In genomic region chr1:161978173-161978700, GRCm38 (mm10) we compare ENCODE assay signal across 24 mouse cellular contexts. TPM values are rescaled to one million over a fixed set of nuclear protein-coding genes. Genes with fewer than 3 reads are reported as not detected.
DNase-seq lines count a peak whose midpoint lies in the region; ATAC-seq and TF ChIP-seq lines count a peak whose summit lies in the region.
"Had no signal": no experiment of that assay in that cellular context is flagged by ENCODE, and none has a peak within 500 bp of the region (broad histone marks: within the 10 kb centered on the region; RNA-seq: fewer than 3 reads in every experiment).

No protein-coding gene starts in this region.

- intact Hi-C loops in heart, adult 2 months (cut with DNase I): loop anchor here (5.0 to 10.0 kb wide), 4 partner anchors 59 to 687 kb away; partner anchors contain the start of gene Mettl13

- no peak for ATAC-seq in limb, embryonic 14.5 days (ENCODE audit: low FRiP score, low read depth)
- ATAC-seq in forebrain, embryonic 14.5 days: no peak
- ATAC-seq: forebrain, embryonic 13.5 days; hindbrain, embryonic 16.5 days; inflammation-experienced regulatory T-cells, adult 6 months had no signal

- H3K4me2 ChIP-seq in limb, embryonic 14.5 days (replicated peaks; ENCODE audit: low read depth, low read length, severe bottlenecking): no peak overlapping the region
- H3K4me2 ChIP-seq in forebrain, embryonic 14.5 days (ENCODE audit: low read length): no peak overlapping the region
- H3K4me2 ChIP-seq: forebrain, embryonic 13.5 days; hindbrain, embryonic 12.5 days had no signal

- DNase-seq in heart, adult 11 months: peak; percentile 70
- DNase-seq in heart, adult 2 months: no peak
- no peak for DNase-seq in embryonic facial prominence, embryonic 10.5 days (ENCODE audit: low spot score)
- DNase-seq in limb, embryonic 10.5 days (ENCODE audit: low spot score): no peak
- no peak for DNase-seq in limb, embryonic 14.5 days (ENCODE audit: low spot score)
- DNase-seq in forebrain, embryonic 14.5 days (ENCODE audit: low spot score): no peak
- DNase-seq in right cerebral cortex, postnatal 25 days: no peak
- DNase-seq in right cerebral cortex, adult 18-20 months: no peak
- DNase-seq: adrenal gland, adult 8-10 months; adrenal gland, postnatal 36 days; cerebellum, adult 2 months; cerebellum, postnatal 10 days; gastrocnemius, postnatal 25 days; heart, postnatal 10 days; heart, postnatal 4 days had no signal

- no peaks in the 10 kb centered on the region for H3K9me3 ChIP-seq in embryonic facial prominence, embryonic 10.5 days
- no peaks in the 10 kb centered on the region for H3K9me3 ChIP-seq in limb, embryonic 10.5 days (replicated peaks)
- H3K9me3 ChIP-seq in limb, embryonic 14.5 days (ENCODE audit: control insufficient read depth, low read length): no peaks in the 10 kb centered on the region
- no peaks in the 10 kb centered on the region for H3K9me3 ChIP-seq in forebrain, embryonic 14.5 days (replicated peaks; ENCODE audit: control insufficient read depth, low read length)
- H3K9me3 ChIP-seq: forebrain, embryonic 13.5 days; heart, embryonic 10.5 days; hindbrain, embryonic 12.5 days had no signal

- no peaks in the 10 kb centered on the region for H3K27me3 ChIP-seq in heart, adult 2 months (ENCODE audit: control insufficient read depth, insufficient read depth, low read length)
- no peaks in the 10 kb centered on the region for H3K27me3 ChIP-seq in embryonic facial prominence, embryonic 10.5 days (replicated peaks; ENCODE audit: low read depth, poor library complexity, severe bottlenecking)
- no peaks in the 10 kb centered on the region for H3K27me3 ChIP-seq in limb, embryonic 10.5 days (ENCODE audit: low read depth, poor library complexity, severe bottlenecking)
- no peaks in the 10 kb centered on the region for H3K27me3 ChIP-seq in limb, embryonic 14.5 days (ENCODE audit: control insufficient read depth, insufficient read depth, low read length)
- H3K27me3 ChIP-seq in forebrain, embryonic 14.5 days (replicated peaks; ENCODE audit: control insufficient read depth, insufficient read depth, low read length): no peaks in the 10 kb centered on the region
- H3K27me3 ChIP-seq: forebrain, embryonic 13.5 days; hindbrain, embryonic 12.5 days had no signal

- WGBS in heart, adult 2 months: 86% methylated on average over 5 of the region's 5 CpGs
- WGBS in embryonic facial prominence, embryonic 10.5 days: 86% methylated on average over 5 of the region's 5 CpGs
- 90% methylated on average over 5 of the region's 5 CpGs for WGBS in limb, embryonic 10.5 days
- 71% methylated on average over 5 of the region's 5 CpGs for WGBS in limb, embryonic 14.5 days
- 91% methylated on average over 5 of the region's 5 CpGs for WGBS in forebrain, embryonic 14.5 days

- no peak for TF ChIP-seq POLR2A in heart, adult 2 months (IDR thresholded peaks at IDR 0.05; ENCODE audit: insufficient read depth, low read depth, low read length)
- no peak for TF ChIP-seq POLR2A in limb, embryonic 14.5 days (IDR thresholded peaks at IDR 0.05; ENCODE audit: borderline replicate concordance, extremely low read depth, insufficient read depth, insufficient read length)

- H3K4me1 ChIP-seq in heart, adult 2 months (ENCODE audit: control insufficient read depth, insufficient read depth, low read length): peaks cover 1% of the 10 kb centered on the region; the same call in 1 of the 2 replicates
- peaks cover 44% of the 10 kb centered on the region for H3K4me1 ChIP-seq in embryonic facial prominence, embryonic 10.5 days
- peaks cover 74% of the 10 kb centered on the region for H3K4me1 ChIP-seq in limb, embryonic 10.5 days
- H3K4me1 ChIP-seq in limb, embryonic 14.5 days (ENCODE audit: control insufficient read depth, insufficient read depth, low read length): peaks cover 51% of the 10 kb centered on the region
- no peaks in the 10 kb centered on the region for H3K4me1 ChIP-seq in forebrain, embryonic 14.5 days (ENCODE audit: control insufficient read depth, insufficient read depth, low read length)

- no peak for TF ChIP-seq CTCF in heart, adult 2 months (IDR thresholded peaks at IDR 0.05)

- H3K79me2 ChIP-seq in heart, adult 2 months (replicated peaks; ENCODE audit: control insufficient read depth, insufficient read depth, low read length): no peaks in the 10 kb centered on the region

- no peak overlapping the region for H3K27ac ChIP-seq in heart, adult 2 months
- peak overlapping the region; percentile 81; the same call in 1 of the 2 replicates for H3K27ac ChIP-seq in embryonic facial prominence, embryonic 10.5 days (replicated peaks)
- peak overlapping the region; percentile 93 for H3K27ac ChIP-seq in limb, embryonic 10.5 days
- H3K27ac ChIP-seq in limb, embryonic 14.5 days (replicated peaks; ENCODE audit: low read depth, low read length): peak overlapping the region; percentile 73; the same call in 1 of the 2 replicates
- H3K27ac ChIP-seq in forebrain, embryonic 14.5 days (ENCODE audit: low read depth, low read length): no peak overlapping the region
- H3K27ac ChIP-seq: forebrain, embryonic 13.5 days; heart, embryonic 10.5 days; hindbrain, embryonic 12.5 days had no signal

- H3K4me3 ChIP-seq in heart, adult 2 months: no peak overlapping the region
- H3K4me3 ChIP-seq in embryonic facial prominence, embryonic 10.5 days: no peak overlapping the region
- H3K4me3 ChIP-seq in limb, embryonic 10.5 days: no peak overlapping the region
- H3K4me3 ChIP-seq in limb, embryonic 14.5 days (replicated peaks; ENCODE audit: low read length): no peak overlapping the region
- no peak overlapping the region for H3K4me3 ChIP-seq in forebrain, embryonic 14.5 days (ENCODE audit: low read depth, low read length)
- H3K4me3 ChIP-seq: forebrain, embryonic 13.5 days; heart, embryonic 10.5 days; hindbrain, embryonic 12.5 days had no signal

- H3K36me3 ChIP-seq in heart, adult 2 months (ENCODE audit: control insufficient read depth, insufficient read depth, low read length): no peaks in the 10 kb centered on the region
- H3K36me3 ChIP-seq in embryonic facial prominence, embryonic 10.5 days (replicated peaks): no peaks in the 10 kb centered on the region
- no peaks in the 10 kb centered on the region for H3K36me3 ChIP-seq in limb, embryonic 10.5 days
- H3K36me3 ChIP-seq in limb, embryonic 14.5 days (ENCODE audit: control insufficient read depth, insufficient read depth, low read length): no peaks in the 10 kb centered on the region
- no peaks in the 10 kb centered on the region for H3K36me3 ChIP-seq in forebrain, embryonic 14.5 days (ENCODE audit: control insufficient read depth, insufficient read depth, low read length)
- H3K36me3 ChIP-seq: heart, embryonic 10.5 days; hindbrain, embryonic 12.5 days had no signal

- TF ChIP-seq EP300 in heart, adult 2 months (IDR thresholded peaks at IDR 0.05; ENCODE audit: insufficient read depth, low read depth, low read length): no peak

- no peak overlapping the region for H3K9ac ChIP-seq in heart, adult 2 months (ENCODE audit: low read depth, low read length)
- no peak overlapping the region; the same call in 1 of the 2 replicates for H3K9ac ChIP-seq in limb, embryonic 14.5 days (ENCODE audit: low read depth, low read length, severe bottlenecking)
- no peak overlapping the region for H3K9ac ChIP-seq in forebrain, embryonic 14.5 days (ENCODE audit: low read length)
- H3K9ac ChIP-seq: forebrain, embryonic 13.5 days; hindbrain, embryonic 12.5 days had no signal

RNA-seq across cellular contexts. Expression of gene 4930558K02Rik, which starts 1.2 kb away (rescaled TPM):
- total RNA-seq in heart, adult 2 months (2021): not detected
- polyA plus RNA-seq in heart, adult 2 months (2012; rRNA removed): not detected in 2 replicates
- polyA plus RNA-seq in embryonic facial prominence, embryonic 10.5 days (2016; fragmentation: Nextera tagmentation; extraction: Ambion mirVana): not detected in 2 replicates
- not detected in 2 replicates for polyA plus RNA-seq in limb, embryonic 10.5 days (2016; fragmentation: Nextera tagmentation; extraction: Ambion mirVana)
- polyA plus RNA-seq in limb, embryonic 14.5 days (2012; rRNA removed): not detected in 2 replicates
- polyA plus RNA-seq in limb, embryonic 14.5 days (2014; fragmentation: Nextera tagmentation; extraction: Ambion mirVana): not detected in 2 replicates
- polyA plus RNA-seq in forebrain, embryonic 14.5 days (2014; fragmentation: Nextera tagmentation; extraction: Ambion mirVana): 0.18 TPM in 1 of 2 replicates, not detected in the other
- total RNA-seq: adrenal gland, adult 8-10 months; adrenal gland, postnatal 36 days; gastrocnemius, postnatal 25 days; granulocyte monocyte progenitor cell, adult 5-6 weeks; heart, postnatal 10 days; heart, postnatal 4 days had no signal
- polyA plus RNA-seq: C2C12; cerebellum, adult 2 months; embryonic facial prominence, embryonic 11.5 days; forebrain, embryonic 13.5 days; heart, embryonic 10.5 days; heart, embryonic 14.5 days; hindbrain, embryonic 12.5 days; inflammation-experienced regulatory T-cells, adult 6 months had no signal

RNA-seq across cellular contexts. Expression of gene Pigc, which starts 9.3 kb away (rescaled TPM):
- total RNA-seq in heart, adult 2 months (2021): 10 to 100 TPM; 11.3 to 11.5 TPM
- 11.6 and 19.7 TPM in 2 replicates for polyA plus RNA-seq in heart, adult 2 months (2012; rRNA removed)
- 27.2 and 27.8 TPM in 2 replicates for polyA plus RNA-seq in embryonic facial prominence, embryonic 10.5 days (2016; fragmentation: Nextera tagmentation; extraction: Ambion mirVana)
- 31.4 and 39.9 TPM in 2 replicates for polyA plus RNA-seq in limb, embryonic 10.5 days (2016; fragmentation: Nextera tagmentation; extraction: Ambion mirVana)
- 36.9 and 45.4 TPM in 2 replicates for polyA plus RNA-seq in limb, embryonic 14.5 days (2012; rRNA removed)
- 51.3 and 52.8 TPM in 2 replicates for polyA plus RNA-seq in limb, embryonic 14.5 days (2014; fragmentation: Nextera tagmentation; extraction: Ambion mirVana)
- polyA plus RNA-seq in forebrain, embryonic 14.5 days (2014; fragmentation: Nextera tagmentation; extraction: Ambion mirVana): 37.2 and 40.8 TPM in 2 replicates

Comparison
In these comparisons a context has a peak if more than half of its experiments do, and no peak if none do; other contexts are left out.
1. H3K27ac ChIP-seq: peak in embryonic facial prominence, embryonic 10.5 days (single experiment), limb, embryonic 10.5 days (single experiment) and limb, embryonic 14.5 days (single experiment); none in heart, adult 2 months (single experiment) and forebrain, embryonic 14.5 days (single experiment).